Mouse (Mus musculus): ENCODE measurements around the gene Zcchc3.
"Not testable (repeated sequence)": the region's sequence is repeated elsewhere in the genome, so short reads cannot be mapped to it uniquely, and the experiment has no call there.

Zcchc3 gene

GRCm38 (mm10) chr2:152414591-152415165, at the start of gene Zcchc3:
Gene Zcchc3, minus strand, starts transcription at chr2:152415027.
- peak; percentile 65 for DNase-seq

- no peak for DNase-seq
These were observed 44.4 kb upstream of the Zcchc3 start for GRCm38 (mm10) chr2:152459241-152459640.

- DNase-seq = no peak
These were observed 37.4 kb upstream of the Zcchc3 start for GRCm38 (mm10) chr2:152452101-152452781.

- DNase-seq = peak; percentile 73
These were observed 35.4 kb upstream of the Zcchc3 start for GRCm38 (mm10) chr2:152450241-152450640.

- DNase-seq = no peak
These were observed 32.6 kb upstream of the Zcchc3 start for GRCm38 (mm10) chr2:152447461-152447860.

- no peak for DNase-seq
These were observed 31.8 kb upstream of the Zcchc3 start for GRCm38 (mm10) chr2:152446642-152447041.

GRCm38 (mm10) chr2:152443281-152443680, 28.5 kb upstream of the Zcchc3 start:
- DNase-seq = no peak

- DNase-seq = no peak
These were observed 27.5 kb upstream of the Zcchc3 start for GRCm38 (mm10) chr2:152442322-152442721.

GRCm38 (mm10) chr2:152439833-152440232, 25.0 kb upstream of the Zcchc3 start:
- DNase-seq = no peak

- no peak for DNase-seq
These were observed 24.1 kb upstream of the Zcchc3 start for GRCm38 (mm10) chr2:152438963-152439362.

- peak; percentile 93 for DNase-seq
These were observed 22.4 kb upstream of the Zcchc3 start for GRCm38 (mm10) chr2:152436983-152437860.

- no peak for DNase-seq
These were observed 21.6 kb upstream of the Zcchc3 start for GRCm38 (mm10) chr2:152436405-152436901.

- DNase-seq = not testable (repeated sequence)
These were observed 13.7 kb upstream of the Zcchc3 start for GRCm38 (mm10) chr2:152428481-152428880.

- no peak for DNase-seq
These were observed 12.7 kb upstream of the Zcchc3 start for GRCm38 (mm10) chr2:152427493-152427892.

GRCm38 (mm10) chr2:152415786-152416185, 959 bp upstream of the Zcchc3 start:
- DNase-seq = no peak

- DNase-seq = no peak
These were observed 460 bp upstream of the Zcchc3 start, which contains the start of gene 6820408C15Rik for GRCm38 (mm10) chr2:152415287-152415686. Gene 6820408C15Rik, plus strand, starts transcription at chr2:152415587.

- DNase-seq = peak; percentile 56
These were observed 852 bp downstream of the Zcchc3 start for GRCm38 (mm10) chr2:152413765-152414584.

GRCm38 (mm10) chr2:152413158-152413764, 1.6 kb downstream of the Zcchc3 start:
- no peak for DNase-seq

- no peak for DNase-seq
These were observed 2.2 kb downstream of the Zcchc3 start for GRCm38 (mm10) chr2:152412526-152413157.

- no peak for DNase-seq
These were observed 3.4 kb downstream of the Zcchc3 start for GRCm38 (mm10) chr2:152411471-152411870.

GRCm38 (mm10) chr2:152410971-152411371, 3.9 kb downstream of the Zcchc3 start:
- peak; percentile 31 for DNase-seq

All from thymus, postnatal 4 days (tissue).